Mouse (Mus musculus) cerebellum, adult 2 months (tissue): ENCODE results near the gene Crocc2. TPM values are rescaled to one million over a fixed set of nuclear protein-coding genes. Genes with fewer than 3 reads are reported as not detected.

ENCODE experiments used
- DNase-seq, 2 experiments: peaks; one replicate each; pipeline ENCODE4 v3.0.0; 2021
- H3K27ac ChIP-seq: fragments of 200-500 bp; 2 replicates; pipeline ENCODE4 v1.5.1; 2012; ENCODE audit warnings: low read length, control low read depth, inconsistent platforms; ENCODE audit not compliant: insufficient read depth
- H3K27me3 ChIP-seq: fragments of 200-500 bp; 2 replicates; pipeline ENCODE4 v1.6.1; 2012; ENCODE audit warnings: inconsistent platforms, mild to moderate bottlenecking, low read length, moderate library complexity; ENCODE audit not compliant: control insufficient read depth, insufficient read depth
- H3K4me1 ChIP-seq: fragments of 200-500 bp; 2 replicates; pipeline ENCODE4 v1.6.1; 2011; ENCODE audit warnings: low read length; ENCODE audit not compliant: control insufficient read depth, insufficient read depth
- H3K4me3 ChIP-seq: fragments of 200-500 bp; replicated peaks from 2 replicates; pipeline ENCODE3; 2011; ENCODE audit warnings: mild to moderate bottlenecking, low read depth, low read length, control low read depth; ENCODE audit not compliant: insufficient read depth
- CTCF ChIP-seq: fragments of 200-500 bp; IDR thresholded peaks from 2 replicates; pipeline ENCODE4 v1.5.1; 2011; ENCODE audit warnings: low read depth, mild to moderate bottlenecking, control low read depth, low read length, moderate library complexity, borderline replicate concordance; ENCODE audit not compliant: insufficient read depth
- POLR2A ChIP-seq: fragments of 200-500 bp; IDR thresholded peaks from 2 replicates; pipeline ENCODE4 v1.6.1; 2011; ENCODE audit warnings: low read length, control low read depth, borderline replicate concordance; ENCODE audit not compliant: insufficient read depth
- WGBS: fragments of 180-500 bp; shearing (Covaris S2); methylation state at CpG from one replicate; pipeline ENCODE4 v1.1.7; 2018; 5-methylcytosine and 5-hydroxymethylcytosine counted together
- polyA plus RNA-seq: library from polyadenylated mRNA; depleted of rRNA; stranded (reverse); fragments of >200 nt; gene quantifications from 2 replicates; pipeline ENCODE4 v1.2.3, GENCODE M21; 2012

Crocc2 gene
- polyA plus RNA-seq, 1 experiment: 0.28 TPM

DNA sequence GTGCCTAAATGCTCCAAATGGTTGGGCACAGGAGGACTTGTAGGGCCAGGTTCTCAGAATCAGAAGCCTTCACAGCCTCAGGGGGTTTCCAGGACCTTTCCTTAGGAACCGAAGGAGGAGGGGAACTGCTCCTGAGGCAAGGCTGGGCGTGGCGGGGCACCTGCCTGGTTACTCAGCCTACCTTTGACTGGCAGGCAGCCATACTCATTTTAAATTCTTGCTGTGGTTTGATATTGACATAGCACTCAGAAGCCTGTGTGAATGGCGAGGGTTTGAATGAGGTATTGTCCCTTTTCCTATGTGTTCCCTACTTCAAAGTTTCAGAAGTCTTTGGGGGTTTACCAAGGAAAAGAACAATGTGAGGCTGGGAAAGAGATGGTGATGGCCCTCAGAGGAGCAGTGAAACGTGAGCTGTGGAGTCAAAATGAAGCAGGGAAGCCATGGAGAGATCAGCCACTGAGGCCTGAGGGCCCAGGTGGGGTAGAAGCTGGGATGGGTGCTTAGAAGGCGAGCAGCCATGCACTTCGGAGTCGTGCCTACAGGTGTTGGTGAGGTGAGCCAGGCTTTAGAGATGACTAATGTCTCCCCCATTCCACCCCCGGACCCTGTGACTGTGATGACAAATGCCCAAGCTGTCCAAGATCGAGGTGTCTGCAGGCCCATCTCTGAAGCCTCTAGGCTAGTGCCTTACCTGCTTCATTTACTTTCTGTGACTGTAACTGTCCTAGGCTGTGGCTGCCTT is 38.1 kb upstream of the Crocc2 start:
- Histone ChIP-seq H3K27me3 (no peaks in the 10 kb centered on the region; the same call in 1 of the 2 replicates), H3K4me3 (no peak overlapping the region), H3K4me1 (no peaks in the 10 kb centered on the region), H3K27ac (no peak overlapping the region)
- DNase-seq: no peak
- WGBS: 84% methylated on average over 10 of the region's 10 CpGs
- TF ChIP-seq CTCF (no peak), POLR2A (no peak)

DNA sequence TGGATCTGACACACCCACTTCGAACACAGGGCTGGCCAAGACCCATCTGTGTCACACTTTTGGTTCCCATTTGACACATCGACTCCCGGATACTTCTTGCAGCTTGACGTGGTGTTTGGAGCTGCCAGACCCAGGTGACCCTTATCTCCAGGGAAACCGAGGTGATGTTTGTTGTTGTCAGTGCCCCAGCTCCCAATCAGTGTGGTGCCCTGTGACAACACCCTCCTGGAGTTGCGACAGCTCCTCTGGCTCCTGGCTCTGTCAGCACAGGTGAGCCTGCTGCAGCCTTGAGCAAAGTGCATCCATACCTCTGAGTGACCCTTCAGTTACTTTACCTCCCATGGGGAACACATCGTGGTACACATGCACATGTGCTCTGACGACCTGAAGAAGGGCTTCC is 35.8 kb upstream of the Crocc2 start:
- 63% methylated on average over 8 of the region's 8 CpGs for WGBS
- no peak for DNase-seq
- TF ChIP-seq CTCF (no peak), POLR2A (no peak)

DNA sequence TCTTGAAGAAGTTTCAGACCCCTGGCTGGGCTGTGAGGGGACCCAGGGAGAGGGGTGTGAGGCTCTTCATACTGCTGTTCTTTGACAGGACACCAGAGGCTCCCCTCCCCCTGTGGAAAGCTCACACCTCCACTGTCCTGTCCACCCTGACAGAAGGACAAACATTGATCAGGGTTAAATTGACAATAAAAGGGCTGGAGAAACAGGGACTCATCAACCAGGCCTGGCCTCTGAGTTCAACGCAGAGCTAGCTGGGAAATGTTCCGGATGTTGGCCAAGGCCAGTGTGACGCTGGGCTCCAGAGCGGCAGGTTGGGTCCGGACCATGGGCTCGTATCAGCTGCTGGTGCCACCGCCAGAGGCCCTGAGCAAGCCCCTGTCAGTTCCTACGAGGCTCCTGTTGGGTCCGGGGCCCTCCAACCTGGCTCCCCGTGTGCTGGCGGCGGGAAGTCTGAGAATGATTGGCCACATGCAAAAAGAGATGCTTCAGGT is 33.4 kb upstream of the Crocc2 start, which contains the start of gene Agxt:
Gene Agxt, plus strand, starts transcription at position 205 of the 491 bp plus-strand sequence.
- H3K4me1 ChIP-seq: no peaks in the 10 kb centered on the region
- H3K27ac ChIP-seq: no peak within 1 kb of the TSS
- WGBS: 88% methylated on average over 12 of the region's 12 CpGs

More for the DNA sequence above, 35.8 kb upstream of the Crocc2 start:
- no peaks in the 10 kb centered on the region for H3K4me1 ChIP-seq
- H3K4me3 ChIP-seq: no peak overlapping the region
- no peaks in the 10 kb centered on the region for H3K27me3 ChIP-seq
- H3K27ac ChIP-seq: no peak overlapping the region

DNA sequence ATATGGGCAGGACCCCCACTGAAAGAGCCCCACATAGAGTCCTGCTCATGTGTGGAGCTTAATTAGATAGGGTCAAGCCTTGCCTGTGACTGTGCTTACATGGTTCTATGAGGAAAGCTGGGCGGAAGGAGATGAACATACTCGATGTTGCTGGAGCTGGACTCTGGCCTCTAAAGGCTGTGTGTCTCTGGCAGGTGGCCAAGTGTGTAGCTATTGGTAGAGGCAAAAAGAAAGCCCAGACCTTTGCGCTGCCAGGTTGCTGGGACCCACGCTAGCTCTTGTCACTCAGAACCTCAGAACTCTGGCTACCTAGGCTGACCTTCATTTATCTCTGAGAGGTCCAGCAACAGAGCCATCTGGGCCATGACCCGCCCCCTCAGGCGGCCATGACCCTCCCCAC is 30.0 kb upstream of the Crocc2 start:
- Histone ChIP-seq H3K4me1 (no peaks in the 10 kb centered on the region), H3K4me3 (no peak overlapping the region), H3K27ac (no peak overlapping the region), H3K27me3 (no peaks in the 10 kb centered on the region)
- TF ChIP-seq POLR2A (no peak), CTCF (no peak)
- DNase-seq: no peak
- 52% methylated on average over 6 of the region's 6 CpGs for WGBS

More for the DNA sequence above, 33.4 kb upstream of the Crocc2 start, which contains the start of gene Agxt:
- no peak for DNase-seq
- TF ChIP-seq CTCF (no peak), POLR2A (no peak)
- Histone ChIP-seq H3K4me3 (no peak within 1 kb of the TSS), H3K27me3 (no peaks in the 10 kb centered on the region)

DNA sequence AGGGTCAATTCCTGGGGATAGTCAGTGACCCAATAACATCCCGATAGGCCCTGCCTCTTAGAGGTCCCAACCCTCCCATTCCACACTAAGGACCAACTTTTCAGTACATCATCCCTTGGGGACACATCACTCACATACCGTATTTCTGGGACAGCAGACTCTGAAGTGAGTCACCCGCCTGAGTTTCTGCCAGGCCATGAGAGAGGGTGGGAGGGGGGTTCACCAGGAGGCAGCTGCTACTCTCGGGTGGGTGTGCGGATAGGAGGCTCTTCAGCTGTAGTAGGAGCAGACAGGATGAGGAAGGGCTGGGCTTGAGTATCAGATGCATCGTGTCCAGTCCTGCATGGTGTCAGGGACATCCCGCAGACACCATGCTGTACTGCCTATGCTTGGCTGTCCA is 28.8 kb upstream of the Crocc2 start:
- H3K4me3 ChIP-seq: no peak overlapping the region
- no peaks in the 10 kb centered on the region for H3K27me3 ChIP-seq
- no peaks in the 10 kb centered on the region for H3K4me1 ChIP-seq
- no peak overlapping the region for H3K27ac ChIP-seq
- no peak for DNase-seq
- 71% methylated on average over 7 of the region's 7 CpGs for WGBS
- TF ChIP-seq POLR2A: no peak
- TF ChIP-seq CTCF: no peak

DNA sequence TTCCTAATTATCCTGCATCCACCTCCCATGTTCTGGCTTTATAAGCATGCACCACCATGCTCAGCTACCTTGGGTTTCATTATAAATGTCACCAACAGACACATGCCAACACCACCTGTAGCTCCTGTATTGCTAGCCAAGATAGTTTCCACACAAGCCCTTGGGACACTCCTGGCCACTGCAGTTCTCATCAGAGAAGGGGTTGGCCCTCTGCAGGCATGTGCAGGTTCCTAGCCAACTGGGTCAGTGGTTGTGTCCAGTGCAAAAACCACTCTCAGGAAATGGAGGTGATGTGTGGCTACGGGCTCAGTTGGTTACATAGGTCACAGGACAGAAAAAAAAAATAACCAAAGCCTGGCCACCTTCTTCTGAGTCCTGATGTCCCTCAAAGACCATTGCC is 25.7 kb upstream of the Crocc2 start:
- DNase-seq: no peak
- TF ChIP-seq POLR2A: no peak
- TF ChIP-seq CTCF: no peak
- no peak overlapping the region for H3K27ac ChIP-seq
- WGBS: 91% methylated on average over 1 of the region's 1 CpGs
- H3K4me3 ChIP-seq: no peak overlapping the region
- H3K27me3 ChIP-seq: no peaks in the 10 kb centered on the region
- no peaks in the 10 kb centered on the region for H3K4me1 ChIP-seq

DNA sequence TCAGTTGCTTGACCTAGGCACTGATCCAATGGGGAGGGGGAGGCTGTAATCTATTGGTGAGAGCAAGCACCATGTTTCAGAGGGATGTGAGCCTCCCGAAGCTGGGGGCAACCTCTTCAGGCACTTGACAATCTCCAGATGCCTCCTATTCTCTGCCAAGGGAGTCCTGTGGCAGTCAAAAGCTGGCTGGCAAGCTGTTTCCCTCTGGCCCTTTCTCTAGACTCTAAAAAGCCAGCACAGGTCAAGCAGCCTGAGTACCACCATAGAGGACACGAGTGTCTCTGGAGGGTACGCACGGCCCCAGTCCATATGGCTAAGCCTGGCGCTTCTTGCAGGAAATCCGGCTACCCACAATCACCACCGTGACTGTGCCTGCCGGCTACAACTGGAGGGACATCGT is 24.3 kb upstream of the Crocc2 start:
- 25% methylated on average over 9 of the region's 9 CpGs for WGBS
- Histone ChIP-seq H3K27me3 (no peaks in the 10 kb centered on the region), H3K27ac (no peak overlapping the region), H3K4me3 (no peak overlapping the region), H3K4me1 (no peaks in the 10 kb centered on the region)
- TF ChIP-seq CTCF: no peak
- no peak for TF ChIP-seq POLR2A
- DNase-seq: no peak
